Mouse (Mus musculus) frontal cortex, postnatal 25 days (tissue): ENCODE measurements at regions not wholly inside any gene's neighbourhood (a gene's known extent, or its start where the extent isn't known, plus 50 kb on each side); places are given as distances from the start of the nearest gene placed in this dataset.

Source experiments
- DNase-seq, 2 experiments: peaks; one replicate each; pipeline ENCODE4 v3.0.0; 2022; ENCODE audit warnings: low spot score in 2 of 2

DNA sequence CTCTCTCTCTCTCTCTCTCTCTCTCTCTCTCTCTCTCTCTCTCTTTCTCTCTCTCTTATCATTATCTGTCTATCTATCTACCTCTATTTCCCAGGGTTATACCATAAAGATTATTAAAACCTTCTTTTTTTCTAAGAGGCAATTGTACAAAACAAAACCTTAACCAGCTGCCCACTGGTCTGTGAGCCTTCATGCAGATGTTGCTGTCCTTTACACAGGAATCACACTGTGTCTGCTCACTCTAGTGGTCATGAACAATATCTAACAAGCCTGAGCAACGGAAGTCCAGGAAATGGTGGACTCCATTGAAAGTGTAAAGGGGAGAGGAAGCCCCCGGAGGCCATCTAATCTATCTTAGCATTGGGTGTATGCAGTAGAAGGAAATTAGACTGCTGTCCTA is 156.9 kb upstream of the Sox11 start:
- DNase-seq, result no peak

DNA sequence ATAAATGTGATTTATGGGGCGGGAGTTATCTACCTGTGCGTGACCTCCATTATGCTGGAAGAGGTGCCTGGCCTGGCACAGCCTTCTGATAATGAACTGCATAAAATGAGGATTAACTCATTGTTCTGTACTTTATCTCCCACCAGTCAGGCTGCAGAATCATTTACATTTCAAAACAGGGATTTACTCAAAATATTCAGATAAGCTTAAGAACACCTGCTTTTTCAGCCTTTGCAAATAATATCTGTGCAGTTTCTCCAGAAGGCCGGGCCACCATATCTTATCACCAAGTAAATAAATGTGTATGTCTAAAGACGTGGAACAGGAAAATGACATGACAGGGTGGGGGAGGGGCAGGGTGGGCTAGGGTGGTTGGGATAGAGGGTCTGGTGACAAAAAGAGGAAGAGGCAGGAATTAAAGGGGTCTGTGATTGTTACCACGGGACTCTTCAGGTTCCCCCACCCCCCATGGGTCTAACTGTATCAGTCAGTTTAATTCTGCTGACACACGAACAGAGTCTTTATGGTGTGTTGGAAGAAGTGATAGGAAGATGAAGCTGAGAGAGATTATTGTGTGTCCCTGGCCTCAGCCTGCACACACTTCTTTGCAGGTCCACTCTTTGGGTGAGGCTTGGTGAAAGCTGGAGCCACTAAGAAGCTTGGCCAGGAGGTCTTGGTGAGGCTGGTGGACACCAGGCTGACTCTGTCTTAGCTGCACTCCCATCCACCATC is 154.6 kb upstream of the Sox11 start:
- no peak for DNase-seq

DNA sequence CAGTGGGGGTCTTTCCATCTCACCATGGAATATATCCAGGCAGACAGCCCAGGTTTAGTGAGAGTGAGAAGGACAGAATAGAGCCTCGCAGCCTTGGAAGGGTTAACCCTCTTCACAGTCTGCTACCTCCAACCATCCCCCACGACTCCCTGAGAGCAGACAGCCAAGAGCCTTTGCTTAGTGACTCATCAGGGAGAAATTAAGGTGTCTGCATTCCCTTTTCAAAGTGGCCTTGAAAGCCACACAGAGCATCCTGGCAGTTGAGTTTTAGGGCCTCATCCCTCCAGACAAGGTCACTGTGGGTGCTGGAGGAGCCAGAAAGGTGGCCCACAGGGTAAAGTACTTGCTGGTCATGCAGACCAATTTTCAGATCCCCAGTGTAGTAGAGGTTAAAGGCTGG is 149.9 kb upstream of the Sox11 start:
- DNase-seq, result no peak

DNA sequence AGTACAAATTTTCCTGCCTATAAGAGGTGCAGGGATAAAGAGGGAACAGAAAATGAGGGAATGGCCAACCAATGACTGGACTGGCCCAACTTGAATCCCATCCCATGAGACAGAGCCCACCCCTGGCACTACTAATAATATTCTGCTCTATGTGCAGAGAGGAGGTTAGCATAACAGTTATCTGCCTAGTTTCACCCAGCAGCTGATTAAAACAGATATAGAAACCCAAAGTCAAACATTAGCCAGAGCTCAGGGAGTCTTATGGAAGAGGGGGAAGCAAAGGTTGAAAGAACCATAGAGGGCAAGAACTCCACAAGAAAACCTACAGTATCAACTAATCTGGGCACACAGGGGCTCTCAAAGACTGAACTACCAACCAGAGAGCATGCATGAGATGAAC is 138.9 kb upstream of the Sox11 start:
- DNase-seq, result no peak

DNA sequence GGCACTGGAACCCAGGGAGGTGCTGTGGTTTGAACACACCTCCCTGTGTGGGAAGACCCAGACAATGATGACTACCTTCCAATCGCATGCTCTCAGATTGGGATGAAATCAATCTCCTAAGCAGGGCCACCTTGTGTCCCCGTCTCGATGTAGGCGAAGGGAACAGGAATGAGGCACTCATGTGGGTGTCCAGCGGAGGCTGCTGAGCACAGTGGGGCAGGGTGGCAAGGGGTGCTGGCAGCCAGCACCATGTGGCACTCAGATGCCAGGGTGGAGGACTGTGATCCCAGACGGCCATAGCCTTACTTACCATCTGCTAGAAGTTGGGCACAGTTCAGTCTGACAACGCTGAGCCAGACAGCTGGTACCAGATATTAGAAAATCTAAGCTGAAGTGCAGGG is 137.2 kb upstream of the Sox11 start:
- DNase-seq, result no peak

DNA sequence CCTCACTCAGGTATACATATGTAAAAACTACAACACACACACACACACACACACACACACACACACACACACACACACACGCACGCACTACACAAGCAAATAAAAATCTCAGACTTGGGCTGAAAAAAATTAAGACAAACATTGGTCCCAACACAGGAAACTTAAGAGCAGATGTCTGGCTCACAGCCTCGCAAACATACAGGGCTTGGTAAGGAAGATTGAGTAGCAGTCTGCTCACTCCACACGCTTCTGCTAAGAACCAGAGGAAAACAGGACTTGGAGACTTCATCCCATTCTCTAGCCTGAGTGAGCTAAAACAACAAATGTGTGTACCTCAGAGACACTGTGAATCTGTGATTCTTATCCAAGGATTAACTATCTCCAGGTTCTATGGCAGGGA is 132.3 kb upstream of the Sox11 start:
- no peak for DNase-seq

DNA sequence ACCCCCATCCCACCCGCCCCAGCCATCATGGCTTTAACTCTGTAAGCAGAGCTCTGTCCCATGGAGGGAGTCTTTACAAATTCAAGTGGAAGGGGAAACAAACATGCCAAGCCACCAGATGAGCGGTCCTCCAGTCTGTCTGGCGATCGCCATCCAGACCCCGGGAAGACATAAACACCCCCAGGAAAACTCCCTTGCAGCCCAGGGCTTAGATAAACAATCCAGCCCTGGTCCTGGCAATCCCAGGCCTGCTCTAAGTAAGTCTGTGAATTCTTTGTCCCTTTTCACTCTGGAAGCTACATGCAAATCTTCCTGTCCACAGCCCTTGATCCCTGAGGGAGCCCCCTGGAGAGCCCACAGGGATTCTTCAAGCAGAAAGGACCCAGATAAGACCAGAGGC is 129.2 kb upstream of the Sox11 start:
- no peak for DNase-seq

DNA sequence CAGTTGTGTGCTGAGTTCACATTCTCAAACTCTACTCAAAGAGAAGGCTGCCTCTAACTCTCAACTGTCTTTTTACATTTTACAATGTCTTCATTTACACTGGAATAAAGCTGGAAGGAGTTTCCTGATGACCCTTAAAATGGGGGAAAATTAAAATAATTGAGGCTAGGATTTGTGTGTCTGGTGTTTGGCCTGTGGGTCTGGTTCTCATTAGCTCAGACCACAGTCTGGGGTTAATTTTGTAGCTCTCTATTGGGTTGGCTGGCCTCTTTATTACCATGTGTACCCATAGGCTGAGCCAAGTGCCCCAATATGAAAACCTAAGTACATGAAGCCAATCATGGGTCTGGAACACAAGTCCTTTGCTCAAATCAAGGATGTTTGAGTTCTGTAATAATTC is 128.0 kb upstream of the Sox11 start:
- DNase-seq, result no peak

DNA sequence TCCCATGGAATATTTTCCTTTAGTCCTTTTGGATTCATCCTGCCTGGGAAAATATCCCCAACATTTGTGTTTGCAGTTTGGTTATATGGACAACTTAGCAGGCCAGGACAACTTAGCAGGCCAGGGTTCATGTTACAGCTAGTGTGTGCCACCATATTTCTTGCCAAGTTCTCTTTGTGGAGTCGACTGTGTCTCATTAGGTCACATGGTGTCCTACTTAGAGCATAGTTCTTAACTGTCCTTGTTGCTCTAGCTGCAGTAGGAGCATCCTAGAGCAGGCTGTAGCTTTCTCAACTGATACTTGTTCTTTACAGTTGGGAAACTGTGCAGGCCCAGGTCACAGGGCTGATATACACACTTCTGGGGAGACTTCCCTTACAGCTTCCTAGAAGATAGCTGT is 126.4 kb upstream of the Sox11 start:
- DNase-seq, result no peak

DNA sequence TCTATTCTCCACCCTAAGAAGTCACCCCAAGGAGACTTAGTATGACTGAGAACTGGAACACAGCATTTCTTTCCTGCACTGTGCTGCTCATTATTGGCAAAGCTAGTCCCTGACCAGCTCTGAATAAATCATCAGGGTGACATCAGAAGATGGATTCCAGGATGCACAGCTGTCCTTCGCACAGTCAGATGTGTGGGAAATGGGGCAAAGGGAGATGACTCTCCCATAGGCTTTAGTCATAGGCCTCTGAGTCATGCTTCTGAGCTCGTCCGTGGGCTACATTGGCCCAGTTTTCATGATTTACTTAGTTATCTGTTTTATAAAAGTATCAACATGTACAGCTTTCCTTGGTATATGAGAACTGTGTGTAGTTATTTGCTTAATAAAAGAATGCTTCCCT is 125.8 kb upstream of the Sox11 start:
- no peak for DNase-seq

DNA sequence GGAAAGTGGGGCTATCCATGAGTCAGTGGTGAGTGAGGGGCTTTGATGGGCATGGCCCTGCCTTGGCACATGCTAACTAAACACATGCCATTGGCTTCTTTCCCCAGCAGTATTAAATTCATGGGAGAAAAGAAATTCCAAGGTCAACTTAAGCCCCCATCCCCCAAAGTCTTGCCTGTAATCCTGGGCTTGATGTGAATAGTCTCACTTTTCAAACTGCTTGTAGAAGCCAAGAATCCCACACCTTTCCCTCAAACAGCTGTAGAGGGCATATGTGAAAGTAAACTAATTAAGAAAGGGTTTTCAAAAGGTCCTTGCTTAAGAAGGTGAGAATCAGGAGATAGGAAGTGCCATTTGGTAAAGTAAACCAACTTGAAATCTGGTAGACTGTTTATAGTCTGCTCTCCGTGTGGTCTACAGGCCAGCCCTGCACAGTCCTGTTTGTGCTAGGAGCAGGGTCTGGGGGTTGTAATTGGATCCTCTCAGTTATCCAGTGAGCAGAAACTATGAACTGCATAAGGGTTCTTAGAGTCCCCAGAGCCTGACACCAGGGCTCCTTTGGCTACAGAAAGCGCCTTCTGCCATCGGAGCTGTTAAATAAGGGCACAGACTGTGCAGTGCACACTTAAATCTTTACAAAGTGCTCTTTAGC is 123.3 kb upstream of the Sox11 start:
- no peak for DNase-seq

DNA sequence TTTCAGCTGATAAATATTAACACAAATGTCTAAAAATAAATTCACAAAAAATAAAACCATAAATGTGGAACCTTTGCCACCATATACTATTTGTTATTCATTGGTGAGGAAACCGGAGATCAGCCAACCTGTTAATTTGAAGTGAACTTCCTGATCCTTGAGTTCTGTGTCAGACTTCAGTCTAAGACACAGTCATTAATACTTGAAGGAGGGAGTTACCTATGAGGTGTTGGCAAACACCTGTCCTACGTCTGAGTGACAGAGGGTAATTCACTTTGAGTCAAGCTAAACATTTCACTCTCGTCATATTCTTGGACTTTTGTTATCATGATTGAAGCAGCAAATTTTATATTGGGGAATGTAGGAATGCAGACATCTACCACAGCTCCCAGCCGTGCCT is 116.3 kb upstream of the Sox11 start:
- no peak for DNase-seq

DNA sequence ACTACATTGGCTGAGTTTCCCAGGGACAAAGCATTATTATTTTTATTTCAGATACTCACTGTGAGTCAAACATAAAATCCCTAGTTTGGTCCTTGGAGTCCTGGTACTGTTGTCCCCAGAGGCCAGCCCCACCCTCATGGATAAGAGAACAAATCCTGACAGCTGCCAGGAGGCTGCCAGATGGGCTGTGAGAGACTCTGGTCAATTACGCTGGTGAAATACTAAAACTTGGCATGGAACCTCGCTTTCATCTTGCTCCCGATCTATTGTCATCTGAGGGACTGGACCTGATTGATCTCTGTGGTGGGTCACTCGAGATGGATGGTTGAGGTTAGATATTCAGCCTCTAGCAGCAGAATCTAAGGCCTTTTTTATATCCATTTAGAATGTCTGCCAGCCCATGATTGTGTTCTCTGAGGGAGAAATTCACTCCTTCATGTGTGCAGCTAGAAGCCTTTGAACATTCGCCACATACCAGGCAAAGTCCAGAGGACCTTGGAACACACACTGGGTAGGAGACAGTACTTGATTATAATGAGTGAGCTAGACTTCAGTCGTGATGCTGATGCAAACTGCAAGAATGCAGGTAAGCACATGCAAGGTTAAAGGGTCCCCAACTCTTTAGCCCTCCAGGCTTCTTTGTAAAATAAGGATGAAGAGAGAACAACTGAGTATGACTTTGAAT is 95.4 kb upstream of the Sox11 start:
- DNase-seq, result no peak

DNA sequence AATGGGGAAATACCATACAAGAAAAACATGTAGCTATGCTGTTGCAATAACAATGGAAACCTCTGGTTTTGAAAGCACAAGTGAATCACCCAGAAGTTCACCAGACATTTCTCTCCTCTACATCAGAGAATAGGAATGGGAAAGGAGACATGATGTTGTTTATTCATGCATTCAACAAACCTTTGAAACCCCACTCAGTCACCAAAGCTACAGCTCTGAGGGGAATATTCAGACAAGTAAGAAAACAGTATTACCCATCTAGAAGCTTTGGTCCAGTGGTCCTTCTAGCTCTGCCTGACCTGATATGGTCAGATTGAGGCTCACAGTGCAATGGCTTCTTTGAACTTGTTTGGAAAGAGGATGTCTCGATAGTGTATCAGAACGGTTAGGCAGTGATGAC is 89.0 kb upstream of the Sox11 start:
- no peak for DNase-seq

DNA sequence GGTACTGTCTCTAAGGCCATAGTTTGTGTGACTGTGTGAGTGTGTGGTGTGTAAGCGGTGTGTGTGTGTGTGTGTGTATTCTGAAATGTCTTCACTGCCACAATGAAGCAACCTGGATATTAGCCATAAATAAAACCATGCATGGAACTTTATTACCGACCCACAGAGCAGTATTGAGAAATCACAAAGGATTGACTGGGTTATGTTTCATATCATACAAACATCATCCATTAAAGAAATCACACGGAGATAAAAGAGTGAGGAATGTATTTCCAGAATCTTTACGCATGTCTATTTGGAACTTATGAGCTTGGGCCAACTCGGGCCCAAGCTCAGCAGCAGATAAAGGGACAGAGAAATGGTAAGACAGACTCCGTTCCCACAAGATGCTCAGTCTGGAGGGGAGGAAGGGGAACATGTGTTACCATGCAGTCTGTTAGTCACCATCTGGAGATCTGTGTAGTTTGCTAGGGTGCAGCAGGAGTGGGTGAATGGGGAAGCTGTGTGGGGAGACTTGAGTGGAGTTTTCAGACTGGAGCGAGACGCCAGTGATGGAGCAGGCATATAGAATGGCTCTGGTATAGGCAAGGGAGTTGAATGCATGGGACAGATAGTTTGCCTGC is 75.1 kb upstream of the Sox11 start:
- no peak for DNase-seq

DNA sequence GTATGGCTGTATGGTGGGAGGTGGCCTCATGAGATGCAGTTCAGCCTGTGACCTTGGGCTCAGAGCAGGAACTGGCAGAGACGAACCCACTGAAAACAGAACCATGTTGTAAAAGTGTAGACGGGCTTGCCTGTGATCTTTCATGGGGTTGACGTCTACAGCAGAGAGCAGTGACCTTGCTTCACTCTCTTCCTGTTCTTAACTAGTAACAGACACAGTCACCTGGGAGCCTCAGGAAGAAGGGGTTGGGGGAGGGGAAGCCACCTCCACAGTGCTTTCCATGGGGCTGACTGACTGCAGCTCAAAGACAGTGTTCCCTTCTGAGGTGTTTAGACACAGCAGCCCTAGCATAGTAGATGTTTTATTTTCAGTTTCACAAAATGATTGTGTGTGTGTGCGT is 68.2 kb upstream of the Sox11 start:
- DNase-seq, result no peak

DNA sequence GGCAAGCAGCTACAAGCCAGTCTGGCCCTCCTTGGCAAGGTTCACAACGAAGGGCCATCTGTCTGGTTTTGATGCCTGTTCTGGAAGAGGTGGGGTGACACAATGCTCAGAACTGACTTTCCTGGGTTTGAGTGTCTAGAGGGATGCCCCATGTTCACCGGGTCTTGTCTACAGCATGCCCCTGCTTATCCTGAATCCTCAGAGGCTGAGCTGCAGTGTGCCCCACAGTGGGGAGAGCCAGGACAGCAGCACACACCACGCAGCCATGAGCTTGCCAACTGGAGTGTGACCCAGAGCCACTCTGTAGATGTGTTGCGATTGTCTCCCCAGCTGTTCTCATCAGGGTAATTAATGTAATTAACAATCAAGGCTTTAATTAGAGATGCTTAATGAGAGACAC is 66.1 kb upstream of the Sox11 start:
- no peak for DNase-seq

DNA sequence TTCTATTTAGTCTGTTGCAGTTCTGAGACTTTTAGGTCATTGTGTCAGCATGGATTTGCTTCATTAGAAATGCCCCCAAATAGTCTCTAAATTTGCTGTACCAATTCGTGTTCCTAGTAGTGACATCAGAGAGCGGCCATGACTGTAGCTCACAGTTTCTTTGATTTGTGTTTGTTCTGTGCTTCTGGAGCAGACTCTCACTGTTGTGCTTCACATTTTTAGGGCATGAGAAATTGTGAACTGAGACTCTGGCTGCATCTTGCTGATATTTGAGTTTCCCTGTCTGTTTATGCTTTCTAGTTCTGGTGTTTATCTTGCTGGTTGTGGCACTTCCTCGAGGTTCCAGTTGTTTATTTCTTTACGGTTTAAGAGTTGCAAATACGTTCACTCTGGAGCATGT is 57.0 kb upstream of the Sox11 start:
- DNase-seq, result no peak
